Mouse (Mus musculus) MEL (cell line): ENCODE measurements around the gene Tll2. TPM values are rescaled to one million over a fixed set of nuclear protein-coding genes. Genes with fewer than 3 reads are reported as not detected.

Experiments
- DNase-seq: peaks from one replicate; pipeline ENCODE4 v3.0.0; 2011; ENCODE audit warnings: low read depth, low spot score
- H3K27ac ChIP-seq: 2 replicates; pipeline ENCODE4 v1.5.1; 2012; ENCODE audit warnings: low read depth, mild to moderate bottlenecking, control low read depth, low read length, moderate library complexity; ENCODE audit not compliant: control insufficient read depth
- H3K27me3 ChIP-seq, 2 experiments: fragments of 150-350 bp in 1 of 2; sonication (generic) in 1 of 2; 2 replicates each; pipeline ENCODE4 v1.6.1; 2012; ENCODE audit warnings: low read length in 2 of 2, mild to moderate bottlenecking in 2 of 2, improper control_type of control experiment in 1 of 2, moderate library complexity in 1 of 2; ENCODE audit not compliant: insufficient read depth in 2 of 2, control insufficient read depth in 1 of 2
- H3K36me3 ChIP-seq, 2 experiments: 2 replicates each; pipeline ENCODE4 v1.6.1; 2012 to 2014; ENCODE audit warnings: low read length in 2 of 2, improper control_type of control experiment in 1 of 2, inconsistent platforms in 1 of 2, mild to moderate bottlenecking in 1 of 2; ENCODE audit not compliant: insufficient read depth in 2 of 2, control insufficient read depth in 1 of 2
- H3K4me1 ChIP-seq, 2 experiments: fragments of 150-350 bp in 1 of 2; sonication (generic) in 1 of 2; 2 replicates each; pipeline ENCODE4 v1.6.1; 2012; ENCODE audit warnings: low read length in 2 of 2, improper control_type of control experiment in 1 of 2, mild to moderate bottlenecking in 1 of 2; ENCODE audit not compliant: insufficient read depth in 2 of 2, control insufficient read depth in 1 of 2
- H3K4me3 ChIP-seq, 2 experiments: fragments of 150-350 bp in 1 of 2; sonication (generic) in 1 of 2; 2 replicates each; pipeline ENCODE4 v1.5.1; 2012; ENCODE audit warnings: low read depth in 2 of 2, low read length in 2 of 2, mild to moderate bottlenecking in 2 of 2, moderate library complexity in 2 of 2, control low read depth in 1 of 2, improper control_type of control experiment in 1 of 2; ENCODE audit not compliant: control insufficient read depth in 1 of 2, insufficient read depth in 1 of 2
- H3K79me2 ChIP-seq: 2 replicates; pipeline ENCODE4 v1.6.1; 2012; ENCODE audit warnings: mild to moderate bottlenecking, low read length, moderate library complexity; ENCODE audit not compliant: control insufficient read depth, poor library complexity, insufficient read depth
- H3K9ac ChIP-seq: 2 replicates; pipeline ENCODE4 v1.6.1; 2012; ENCODE audit warnings: low read depth, mild to moderate bottlenecking, control low read depth, low read length, moderate library complexity; ENCODE audit not compliant: control insufficient read depth, poor library complexity, severe bottlenecking
- H3K9me3 ChIP-seq: fragments of 150-350 bp; sonication (generic); replicated peaks from 2 replicates; pipeline ENCODE4 v1.6.1; 2012; ENCODE audit warnings: mild to moderate bottlenecking, low read length, improper control_type of control experiment, moderate library complexity; ENCODE audit not compliant: insufficient read depth
- BHLHE40 ChIP-seq: IDR thresholded peaks from 2 replicates; pipeline ENCODE4 v1.6.1; 2012; ENCODE audit warnings: low read depth, mild to moderate bottlenecking, inconsistent platforms, low read length, improper control_type of control experiment, borderline replicate concordance
- CTCF ChIP-seq, 3 experiments: IDR thresholded peaks in 2 of 3; conservative IDR thresholded peaks in 1 of 3; 2 replicates each; pipeline ENCODE4 v1.5.1; 2011 to 2012; ENCODE audit warnings: low read length in 3 of 3, low read depth in 2 of 3, mild to moderate bottlenecking in 2 of 3, improper control_type of control experiment in 1 of 3, inconsistent platforms in 1 of 3, mixed read lengths in 1 of 3, moderate library complexity in 1 of 3; ENCODE audit not compliant: control insufficient read depth in 1 of 3, insufficient read depth in 1 of 3, poor library complexity in 1 of 3, severe bottlenecking in 1 of 3
- EP300 ChIP-seq, 2 experiments: IDR thresholded peaks; 2 replicates each; pipeline ENCODE4 v1.6.1; 2011; ENCODE audit warnings: improper control_type of control experiment in 2 of 2, low read length in 2 of 2, low read depth in 1 of 2, mild to moderate bottlenecking in 1 of 2
- GATA1 ChIP-seq: IDR thresholded peaks from 2 replicates; pipeline ENCODE4 v1.6.1; 2011; ENCODE audit warnings: low read depth, low read length, improper control_type of control experiment
- HCFC1 ChIP-seq: IDR thresholded peaks from 2 replicates; pipeline ENCODE4 v1.6.1; 2012; ENCODE audit warnings: low read depth, mild to moderate bottlenecking, inconsistent platforms, low read length, improper control_type of control experiment, moderate library complexity
- JUND ChIP-seq: IDR thresholded peaks from 2 replicates; pipeline ENCODE4 v1.6.1; 2011; ENCODE audit warnings: low read depth, mild to moderate bottlenecking, improper control_type of control experiment, low read length
- KAT2A ChIP-seq: conservative IDR thresholded peaks from 2 replicates; pipeline ENCODE4 v1.6.1; 2012; ENCODE audit warnings: low read depth, low read length, improper control_type of control experiment, inconsistent platforms
- MAX ChIP-seq: IDR thresholded peaks from 2 replicates; pipeline ENCODE4 v1.6.1; 2011; ENCODE audit warnings: low read length, improper control_type of control experiment
- MAZ ChIP-seq: IDR thresholded peaks from 2 replicates; pipeline ENCODE4 v1.6.1; 2012; ENCODE audit warnings: low read depth, mild to moderate bottlenecking, inconsistent platforms, low read length, improper control_type of control experiment
- MEF2A ChIP-seq: IDR thresholded peaks from 2 replicates; pipeline ENCODE4 v1.6.1; 2014; ENCODE audit warnings: low read depth, mild to moderate bottlenecking, inconsistent platforms, low read length, improper control_type of control experiment; ENCODE audit not compliant: poor library complexity, insufficient replicate concordance, severe bottlenecking; ENCODE audit errors: extremely low read depth
- MXI1 ChIP-seq: IDR thresholded peaks from 2 replicates; pipeline ENCODE4 v1.6.1; 2011; ENCODE audit warnings: mild to moderate bottlenecking, low read depth, low read length, improper control_type of control experiment
- MYC ChIP-seq: IDR thresholded peaks from 2 replicates; pipeline ENCODE4 v1.6.1; 2011; ENCODE audit warnings: low read depth, mild to moderate bottlenecking, low read length, improper control_type of control experiment, moderate library complexity
- NELFE ChIP-seq: IDR thresholded peaks from 2 replicates; pipeline ENCODE4 v1.6.1; 2011; ENCODE audit warnings: low read depth, low read length, improper control_type of control experiment
- POLR2A ChIP-seq, 2 experiments: IDR thresholded peaks; 2 replicates each; pipeline ENCODE4 v1.6.1; 2011 to 2012; ENCODE audit warnings: low read length in 2 of 2, mild to moderate bottlenecking in 2 of 2, control low read depth in 1 of 2, improper control_type of control experiment in 1 of 2, low read depth in 1 of 2, moderate library complexity in 1 of 2; ENCODE audit not compliant: control insufficient read depth in 1 of 2, insufficient read depth in 1 of 2, poor library complexity in 1 of 2
- POLR2AphosphoS2 ChIP-seq: IDR thresholded peaks from 2 replicates; pipeline ENCODE4 v1.6.1; 2011; ENCODE audit warnings: low read length, improper control_type of control experiment
- POLR2AphosphoS5 ChIP-seq: IDR thresholded peaks from 2 replicates; pipeline ENCODE4 v1.6.1; 2012; ENCODE audit warnings: low read depth, borderline replicate concordance, mild to moderate bottlenecking, inconsistent platforms, low read length, moderate library complexity, mixed read lengths
- RAD21 ChIP-seq: IDR thresholded peaks from 2 replicates; pipeline ENCODE4 v1.6.1; 2011; ENCODE audit warnings: mild to moderate bottlenecking, low read depth, low read length, improper control_type of control experiment
- TBP ChIP-seq: IDR thresholded peaks from 2 replicates; pipeline ENCODE4 v1.8.0; 2011; ENCODE audit warnings: low read depth, low read length, improper control_type of control experiment
- TCF12 ChIP-seq: IDR thresholded peaks from 2 replicates; pipeline ENCODE4 v1.6.1; 2014; ENCODE audit warnings: low read depth, mild to moderate bottlenecking, inconsistent platforms, low read length, improper control_type of control experiment, moderate library complexity
- UBTF ChIP-seq: IDR thresholded peaks from 2 replicates; pipeline ENCODE4 v1.6.1; 2012; ENCODE audit warnings: low read depth, mild to moderate bottlenecking, inconsistent platforms, low read length, improper control_type of control experiment, moderate library complexity, borderline replicate concordance; ENCODE audit not compliant: insufficient read depth
- ZKSCAN1 ChIP-seq: IDR thresholded peaks from 2 replicates; pipeline ENCODE4 v1.6.1; 2012; ENCODE audit warnings: low read depth, mild to moderate bottlenecking, inconsistent platforms, low read length, improper control_type of control experiment, moderate library complexity
- ZMIZ1 ChIP-seq: IDR thresholded peaks from 2 replicates; pipeline ENCODE4 v1.6.1; 2012; ENCODE audit warnings: low read depth, mild to moderate bottlenecking, inconsistent platforms, low read length, improper control_type of control experiment, moderate library complexity
- polyA plus RNA-seq, 2 experiments: library from polyadenylated mRNA; stranded (reverse) in 1 of 2; unstranded in 1 of 2; fragments of >175 nt in 1 of 2; fragments of >200 nt in 1 of 2; gene quantifications; 2 replicates each; pipeline versions ENCODE4 v1.2.1 to v1.2.4; 2012; ENCODE audit warnings: low replicate concordance in 2 of 2, low read depth in 1 of 2; ENCODE audit not compliant: insufficient read length in 2 of 2, insufficient read depth in 1 of 2, missing spikeins in 1 of 2
- total RNA-seq: library from RNA; depleted of rRNA; stranded (reverse); fragments of 300-350 nt; gene quantifications from 2 replicates; pipeline ENCODE4 v1.2.3, GENCODE M21; 2012

The Tll2 gene
- total and polyA plus RNA-seq, 3 experiments = not detected

DNA sequence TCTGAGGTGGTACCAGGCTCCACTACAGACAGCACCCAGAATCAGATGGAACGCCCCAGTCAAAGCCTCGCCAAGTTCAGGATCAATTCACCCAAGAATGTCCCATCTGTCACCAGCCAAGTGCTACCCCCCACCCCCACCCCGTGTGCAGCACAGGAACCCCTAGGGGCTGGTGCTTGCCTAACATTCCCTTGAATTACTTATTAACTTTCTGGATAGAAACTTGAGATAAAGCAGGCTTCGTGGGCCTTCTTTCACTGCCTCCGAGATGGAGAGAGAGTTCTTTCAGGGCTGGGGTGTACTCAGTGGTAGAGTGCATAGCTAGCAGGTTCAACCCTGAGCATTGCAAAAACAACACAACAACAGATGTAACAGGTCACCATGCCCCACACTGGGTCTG, 154.4 kb downstream of the Tll2 start:
- Histone ChIP-seq H3K9me3 (no peaks in the 10 kb centered on the region), H3K27me3 (no peaks in the 10 kb centered on the region; a peak in 1 of 4 replicates), H3K27ac (no peak overlapping the region), H3K36me3 (no peaks in the 10 kb centered on the region), H3K9ac (no peak overlapping the region), H3K4me1 (no peaks in the 10 kb centered on the region), H3K4me3 (no peak overlapping the region), H3K79me2 (no peaks in the 10 kb centered on the region)
- no peak for DNase-seq
- TF ChIP-seq KAT2A (no peak), MEF2A (no peak), HCFC1 (no peak), GATA1 (no peak), NELFE (no peak), MXI1 (no peak), CTCF (IDR thresholded peaks at IDR 0.05 in 2 of 3, conservative IDR thresholded peaks at IDR 0.05 in 1 of 3; ENCODE audit: control insufficient read depth in 1 of 3, insufficient read depth in 1 of 3, low read depth in 2 of 3, low read length in 3 of 3, poor library complexity in 1 of 3, severe bottlenecking in 1 of 3) (no peak), BHLHE40 (no peak), UBTF (no peak), POLR2AphosphoS2 (no peak), EP300 (IDR thresholded peaks at IDR 0.05; ENCODE audit: low read depth in 1 of 2, low read length in 2 of 2) (no peak), ZKSCAN1 (no peak), RAD21 (no peak), ZMIZ1 (no peak), MAX (no peak), POLR2AphosphoS5 (no peak), TCF12 (no peak)

DNA sequence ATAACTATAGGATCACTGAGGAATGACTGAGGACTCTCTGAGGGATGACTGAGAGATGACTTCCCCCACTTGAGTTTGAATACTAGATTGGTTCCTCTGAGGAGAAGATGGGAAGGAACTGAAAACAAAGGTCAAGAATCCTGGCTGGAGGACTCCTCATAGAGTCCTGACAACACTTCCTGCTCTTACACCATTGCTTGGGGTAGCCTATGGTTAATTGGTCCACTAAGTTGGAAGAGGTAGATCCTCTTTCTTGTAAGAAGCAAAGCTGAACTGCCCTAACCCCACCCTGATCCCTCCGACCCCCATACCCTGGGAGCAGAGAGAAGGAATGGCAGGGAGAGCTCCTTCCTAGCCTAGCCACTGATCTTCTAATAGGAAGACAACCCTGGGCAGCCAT, 154.9 kb downstream of the Tll2 start:
- TF ChIP-seq MYC (no peak), ZKSCAN1 (no peak), MAX (no peak), TBP (no peak), POLR2A (IDR thresholded peaks at IDR 0.05; ENCODE audit: control insufficient read depth in 1 of 2, insufficient read depth in 1 of 2, low read depth in 1 of 2, low read length in 2 of 2, poor library complexity in 1 of 2) (no peak), MAZ (no peak), JUND (no peak), BHLHE40 (no peak)
- TF ChIP-seq, all 39 proteins: peak for 0
- DNase-seq = no peak
- Histone ChIP-seq H3K36me3 (no peaks in the 10 kb centered on the region), H3K4me3 (no peak overlapping the region), H3K4me1 (no peaks in the 10 kb centered on the region), H3K9me3 (no peaks in the 10 kb centered on the region), H3K9ac (no peak overlapping the region), H3K27me3 (no peaks in the 10 kb centered on the region; a peak in 1 of 4 replicates), H3K79me2 (no peaks in the 10 kb centered on the region), H3K27ac (no peak overlapping the region)
